Mouse (Mus musculus) kidney, postnatal 0 days (tissue): ENCODE measurements around the gene Hmgn1. TPM values are rescaled to one million over a fixed set of nuclear protein-coding genes. Genes with fewer than 3 reads are reported as not detected.
"Not testable (repeated sequence)": the region's sequence is repeated elsewhere in the genome, so short reads cannot be mapped to it uniquely, and the experiment has no call there.

Experiments
- ATAC-seq: fragments of 200-750 bp; cut with Nextera tagmentation; replicated peaks from 2 replicates; pipeline ENCODE4 v1.8.0; 2017; ENCODE audit warnings: low read depth, moderate number of reproducible peaks, moderate TSS enrichment, moderate library complexity; ENCODE audit not compliant: low FRiP score
- DNase-seq: peaks from one replicate; pipeline ENCODE4 v3.0.0-alpha.2; 2016; ENCODE audit warnings: low spot score
- H3K27ac ChIP-seq: fragments of 300-500 bp; sonication (generic); 2 replicates; pipeline ENCODE4 v1.5.1; 2014; ENCODE audit warnings: mild to moderate bottlenecking
- H3K27me3 ChIP-seq: fragments of 300-500 bp; sonication (generic); 2 replicates; pipeline ENCODE4 v1.6.1; 2014; ENCODE audit warnings: low read length, mixed read lengths; ENCODE audit not compliant: insufficient read depth
- H3K36me3 ChIP-seq: fragments of 300-500 bp; sonication (generic); 2 replicates; pipeline ENCODE4 v1.6.1; 2014; ENCODE audit warnings: low read length, mixed read lengths; ENCODE audit not compliant: insufficient read depth
- H3K4me1 ChIP-seq: fragments of 300-500 bp; sonication (generic); replicated peaks from 2 replicates; pipeline ENCODE4 v1.6.1; 2014; ENCODE audit warnings: antibody characterized with exemption, low read length, mixed read lengths; ENCODE audit not compliant: insufficient read depth
- H3K4me2 ChIP-seq: fragments of 300-500 bp; sonication (generic); 2 replicates; pipeline ENCODE4 v1.6.1; 2014; ENCODE audit warnings: mild to moderate bottlenecking, low read length, moderate library complexity, mixed read lengths
- H3K4me3 ChIP-seq: fragments of 300-500 bp; sonication (generic); replicated peaks from 2 replicates; pipeline ENCODE4 v1.5.1; 2014; ENCODE audit warnings: low read depth, low read length
- H3K9ac ChIP-seq: fragments of 300-500 bp; sonication (generic); 2 replicates; pipeline ENCODE4 v1.6.1; 2014; ENCODE audit warnings: low read depth, low read length
- H3K9me3 ChIP-seq: fragments of 300-500 bp; sonication (generic); replicated peaks from 2 replicates; pipeline ENCODE4 v1.6.1; 2016; ENCODE audit warnings: low read length, inconsistent platforms, mixed read lengths
- CTCF ChIP-seq: IDR thresholded peaks from 2 replicates; pipeline ENCODE4 v1.5.1; 2016; ENCODE audit warnings: antibody characterized with exemption, low read depth, mild to moderate bottlenecking, moderate library complexity
- WGBS: fragments of 180-500 bp; shearing (Covaris S2); extraction: QIAGEN DNeasy Blood & Tissue Kit; methylation state at CpG from one replicate; pipeline ENCODE4 v1.1.7; 2014; 5-methylcytosine and 5-hydroxymethylcytosine counted together
- polyA plus RNA-seq: library from polyadenylated mRNA; unstranded; fragments of >200 nt; fragmentation: Nextera tagmentation; extraction: Ambion mirVana; gene quantifications from 2 replicates; pipeline ENCODE4 v1.2.1, GENCODE M21; 2015

Hmgn1 gene
- polyA plus RNA-seq, 1 experiment from 2014 or later: 551 TPM

DNA sequence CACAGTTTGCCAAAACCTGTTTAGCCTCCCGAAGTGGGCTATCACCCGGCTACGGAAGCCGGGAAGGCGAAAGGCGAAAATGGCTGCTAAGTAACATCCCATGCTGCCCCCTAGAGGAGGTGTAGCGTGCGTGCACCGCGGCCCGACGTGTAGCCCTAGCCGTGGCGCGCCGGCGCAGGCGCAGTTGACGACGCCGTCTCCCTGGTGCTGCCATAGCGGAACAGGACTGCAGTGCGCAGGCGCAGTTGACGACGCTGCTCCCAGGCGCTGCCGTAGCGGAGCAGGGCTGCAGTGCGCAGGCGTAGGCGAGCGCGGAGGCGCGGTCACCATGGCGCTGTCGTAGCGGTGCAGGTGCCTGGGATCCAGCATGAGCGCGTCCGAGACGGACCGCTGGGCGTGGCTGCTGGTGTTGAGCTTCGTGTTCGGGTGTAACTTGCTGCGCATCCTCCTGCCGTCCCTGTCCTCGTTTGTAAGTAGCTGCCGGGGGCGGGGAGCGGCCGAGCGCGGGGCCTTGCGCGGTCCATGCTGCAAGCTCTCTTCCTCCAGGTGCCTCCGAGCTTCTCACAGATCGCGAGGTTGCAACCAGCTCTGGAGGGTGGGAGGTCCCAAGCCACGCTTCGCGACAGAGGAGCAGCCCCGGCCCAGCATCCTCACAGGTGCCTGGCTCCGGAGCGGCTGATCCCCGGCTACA is 17.7 kb upstream of the Hmgn1 start, which contains the start of gene Wrb:
Wrb (plus strand) TSS at position 298 of the 691 bp plus-strand sequence.
- peak within 1 kb of the TSS; percentile 69 for H3K4me3 ChIP-seq
- peak; percentile 96 for TF ChIP-seq CTCF
- H3K27me3 ChIP-seq: no peaks in the 10 kb centered on the region
- H3K9ac ChIP-seq: peak within 1 kb of the TSS; percentile 52
- no peaks in the 10 kb centered on the region for H3K9me3 ChIP-seq
- DNase-seq: peak; percentile 100
- H3K27ac ChIP-seq: no peak within 1 kb of the TSS
- under 1% methylated on average over 66 of the region's 68 CpGs for whole genome bisulfite sequencing
- no peaks in the 10 kb centered on the region; the same call in 1 of the 2 replicates for H3K4me1 ChIP-seq
- ATAC-seq: peak; percentile 96
- peak within 1 kb of the TSS; percentile 73 for H3K4me2 ChIP-seq
- no peaks in the 10 kb centered on the region for H3K36me3 ChIP-seq

DNA sequence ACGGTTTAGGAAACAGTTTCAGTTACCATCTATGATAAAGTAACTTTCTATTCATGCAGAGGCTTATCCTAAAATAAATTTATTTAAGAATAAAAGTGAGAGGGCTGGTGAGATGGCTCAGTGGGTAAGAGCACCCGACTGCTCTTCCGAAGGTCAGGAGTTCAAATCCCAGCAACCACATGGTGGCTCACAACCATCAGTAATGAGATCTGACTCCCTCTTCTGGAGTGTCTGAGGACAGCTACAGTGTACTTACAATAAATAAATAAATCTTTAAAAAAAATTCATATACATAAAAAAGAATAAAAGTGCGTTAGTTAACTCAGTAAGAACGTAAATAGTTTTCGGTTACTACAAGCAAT is 17.2 kb upstream of the Hmgn1 start:
- not testable (repeated sequence) for H3K4me1 ChIP-seq, H3K9me3 ChIP-seq, H3K4me2 ChIP-seq, H3K27ac ChIP-seq, H3K36me3 ChIP-seq, H3K27me3 ChIP-seq, H3K9ac ChIP-seq, H3K4me3 ChIP-seq, DNase-seq
- WGBS: 24% methylated on average over 6 of the region's 6 CpGs
- ATAC-seq: peak; percentile 31

DNA sequence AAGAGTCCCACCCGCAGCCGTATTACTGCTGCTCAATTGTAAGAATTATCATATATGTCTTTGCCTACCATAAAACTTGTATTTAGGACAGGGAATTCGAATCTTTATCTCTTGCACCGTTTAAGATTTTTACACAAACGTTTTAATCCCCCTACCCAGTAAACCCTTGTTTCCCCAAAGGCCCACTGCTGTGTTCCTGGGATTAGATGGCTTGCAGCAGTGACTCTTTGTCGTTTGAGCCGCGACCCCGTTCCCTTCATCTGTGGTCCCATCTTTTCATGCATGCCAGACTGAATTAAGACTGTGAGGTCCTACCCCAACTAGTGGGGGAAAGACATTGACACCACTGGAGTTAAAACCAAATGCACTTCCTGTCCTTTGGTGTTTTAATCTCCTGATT is 937 bp upstream of the Hmgn1 start:
- peak overlapping the region; percentile 72 for H3K4me2 ChIP-seq
- 2% methylated on average over 9 of the region's 9 CpGs for WGBS
- DNase-seq: no peak
- H3K4me3 ChIP-seq: peak overlapping the region; percentile 98
- ATAC-seq: no peak
- peaks cover 6% of the 10 kb centered on the region for H3K4me1 ChIP-seq
- no peaks in the 10 kb centered on the region for H3K9me3 ChIP-seq
- H3K36me3 ChIP-seq: peaks cover 20% of the 10 kb centered on the region
- no peaks in the 10 kb centered on the region for H3K27me3 ChIP-seq
- H3K9ac ChIP-seq: peak overlapping the region; percentile 93
- TF ChIP-seq CTCF: no peak
- H3K27ac ChIP-seq: peak overlapping the region; percentile 97

DNA sequence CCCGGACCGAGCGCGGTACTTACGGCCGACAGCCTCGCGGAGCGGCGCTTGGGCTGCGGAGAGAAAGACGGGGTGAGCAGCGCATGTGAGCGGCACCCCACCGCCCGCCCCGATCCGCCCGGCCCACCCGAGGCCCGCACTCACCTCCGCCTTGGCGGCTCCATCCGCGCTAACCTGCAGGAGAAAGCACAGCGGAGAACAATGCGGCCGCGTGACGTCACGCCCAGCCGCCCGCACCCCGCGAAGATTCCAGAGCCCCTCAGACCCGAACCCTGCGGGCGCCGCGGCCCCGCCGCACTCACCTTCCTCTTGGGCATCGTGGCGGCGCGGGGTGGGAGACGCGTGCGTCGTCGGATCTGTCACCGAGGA is 257 bp downstream of the Hmgn1 start:
- H3K27me3 ChIP-seq: no peaks in the 10 kb centered on the region
- peaks cover 6% of the 10 kb centered on the region for H3K4me1 ChIP-seq
- H3K36me3 ChIP-seq: peaks cover 25% of the 10 kb centered on the region
- ATAC-seq: peak; percentile 58
- peak overlapping the region; percentile 72 for H3K4me2 ChIP-seq
- TF ChIP-seq CTCF: no peak
- peak overlapping the region; percentile 98 for H3K4me3 ChIP-seq
- H3K27ac ChIP-seq: peak overlapping the region; percentile 97
- H3K9me3 ChIP-seq: no peaks in the 10 kb centered on the region
- no peak for DNase-seq
- WGBS: 1% methylated on average over 51 of the region's 52 CpGs
- H3K9ac ChIP-seq: peak overlapping the region; percentile 93

DNA sequence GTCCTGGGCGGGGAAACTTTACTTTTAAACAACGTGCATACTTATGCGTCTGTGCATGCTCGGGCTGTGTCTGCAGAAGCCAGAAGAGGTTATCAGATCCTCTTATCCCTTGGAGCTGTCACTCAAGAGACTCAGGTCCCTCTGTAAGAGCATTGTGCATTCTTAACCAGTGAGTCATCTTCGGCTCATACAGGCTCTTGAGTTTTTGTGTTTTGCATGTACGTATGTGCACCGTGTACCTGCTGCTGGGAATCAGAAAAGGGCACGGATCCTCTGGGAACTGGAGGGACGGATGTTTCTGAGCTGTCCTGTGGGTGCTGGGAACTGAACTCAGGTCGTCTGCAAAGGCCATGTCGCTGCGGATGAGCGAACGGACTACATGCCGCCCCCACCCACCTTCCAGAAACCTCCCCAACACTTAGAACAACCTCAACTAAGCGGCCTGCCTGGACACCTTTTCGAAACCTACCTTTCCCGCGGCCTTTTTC is 801 bp downstream of the Hmgn1 start:
- Histone ChIP-seq H3K27me3 (no peaks in the 10 kb centered on the region), H3K27ac (peak overlapping the region; percentile 97), H3K9me3 (no peaks in the 10 kb centered on the region), H3K4me3 (peak overlapping the region; percentile 98), H3K9ac (peak overlapping the region; percentile 93), H3K36me3 (peaks cover 25% of the 10 kb centered on the region), H3K4me2 (peak overlapping the region; percentile 72), H3K4me1 (peaks cover 6% of the 10 kb centered on the region)
- no peak for TF ChIP-seq CTCF
- DNase-seq (peak; percentile 45), ATAC-seq (no peak)
- 2% methylated on average over 19 of the region's 19 CpGs for WGBS

DNA sequence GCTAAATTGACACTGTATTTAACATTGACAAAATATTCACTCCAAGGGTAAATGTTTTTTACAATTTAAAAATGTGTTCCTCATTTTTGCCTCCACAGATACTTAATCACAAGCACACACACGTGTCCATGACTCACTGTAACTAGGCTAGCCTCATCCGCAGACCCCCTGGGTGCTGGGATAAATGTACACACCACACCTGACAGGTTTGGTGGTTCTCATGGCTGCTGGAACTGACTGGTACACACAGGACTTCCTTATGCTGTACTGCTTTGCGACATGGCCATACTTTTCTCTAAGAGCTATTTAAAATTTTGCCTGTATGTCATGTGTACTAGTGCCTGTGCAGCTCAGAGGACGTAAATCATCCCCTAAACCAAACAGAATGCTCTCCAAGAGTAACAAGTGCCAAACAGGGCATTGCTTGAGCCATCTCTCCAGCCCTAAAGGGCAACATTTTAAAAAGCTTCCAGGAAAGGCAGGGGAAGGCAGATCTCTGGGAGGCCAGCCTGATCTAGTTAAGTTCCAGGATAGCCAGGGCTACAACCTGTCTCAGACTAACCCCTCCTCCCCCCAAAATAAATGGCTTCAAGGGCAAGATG is 7.4 kb downstream of the Hmgn1 start:
- no peak for ATAC-seq
- WGBS: 67% methylated on average over 4 of the region's 4 CpGs
- no peak overlapping the region for H3K27ac ChIP-seq
- no peak for DNase-seq
- H3K4me2 ChIP-seq: no peak overlapping the region
- H3K9me3 ChIP-seq: no peaks in the 10 kb centered on the region
- no peaks in the 10 kb centered on the region for H3K4me1 ChIP-seq
- no peak overlapping the region for H3K9ac ChIP-seq
- H3K27me3 ChIP-seq: no peaks in the 10 kb centered on the region
- TF ChIP-seq CTCF: no peak
- H3K36me3 ChIP-seq: peaks cover 28% of the 10 kb centered on the region
- H3K4me3 ChIP-seq: no peak overlapping the region
